Comparison of ENCODE assay signal across 17 mouse cellular contexts in genomic region chr9:89882583-89882982, GRCm38 (mm10). TPM values are rescaled to one million over a fixed set of nuclear protein-coding genes. Genes with fewer than 3 reads are reported as not detected.
"Had no signal": no experiment of that assay in that cellular context is flagged by ENCODE, and none has a peak within 500 bp of the region (broad histone marks: within the 10 kb centered on the region; RNA-seq: fewer than 3 reads in every experiment).

No protein-coding gene starts in this region.

- H3K4me1 ChIP-seq: intestine, embryonic 15.5 days; kidney, embryonic 15.5 days; limb, embryonic 12.5 days; liver, embryonic 15.5 days had no signal

- H3K4me3 ChIP-seq: intestine, embryonic 15.5 days; kidney, embryonic 15.5 days; limb, embryonic 12.5 days; liver, embryonic 15.5 days; myocyte; neural tube, embryonic 15.5 days had no signal

- H3K36me3 ChIP-seq: intestine, embryonic 15.5 days; kidney, embryonic 15.5 days; limb, embryonic 12.5 days; liver, embryonic 15.5 days; neural tube, embryonic 15.5 days had no signal

- H3K4me2 ChIP-seq: intestine, embryonic 15.5 days; kidney, embryonic 15.5 days; limb, embryonic 12.5 days; liver, embryonic 15.5 days; neural tube, embryonic 15.5 days had no signal

- ATAC-seq: intestine, embryonic 15.5 days; lung, postnatal 0 days had no signal

- DNase-seq: kidney, adult 2 months; kidney, postnatal 36 days; layer of hippocampus, adult 9-11 months; layer of hippocampus, postnatal 36 days; liver; lung, adult 2 months; lung, postnatal 36 days; right cerebral cortex, postnatal 25 days had no signal

- H3K9me3 ChIP-seq: intestine, embryonic 15.5 days; neural tube, embryonic 15.5 days had no signal

- H3K9ac ChIP-seq: intestine, embryonic 15.5 days; kidney, embryonic 15.5 days; limb, embryonic 12.5 days; liver, embryonic 15.5 days; neural tube, embryonic 15.5 days had no signal

- H3K27ac ChIP-seq: intestine, embryonic 15.5 days; kidney, embryonic 15.5 days; limb, embryonic 12.5 days; liver, embryonic 15.5 days; neural tube, embryonic 15.5 days; stomach, postnatal 0 days had no signal

RNA-seq across cellular contexts. Expression of gene Rasgrf1, which starts 27.1 kb away (rescaled TPM):
- polyA plus RNA-seq: liver, embryonic 15.5 days; myocyte; neural tube, embryonic 11.5 days had no signal
